Comparison of ENCODE assay signal across 20 mouse cellular contexts in genomic region chr17:13674695-13675306, GRCm38 (mm10).
A peak's percentile ranks its signal among the peaks of the same experiment; 100 is the strongest.
DNase-seq lines count a peak whose midpoint lies in the region; TF ChIP-seq lines count a peak whose summit lies in the region.
"Had no signal": no experiment of that assay in that cellular context is flagged by ENCODE, and none has a peak within 500 bp of the region (broad histone marks: within the 10 kb centered on the region; RNA-seq: fewer than 3 reads in every experiment).

No protein-coding gene starts in this region.

- intact Hi-C loops in heart, adult 2 months (cut with DNase I): no loop called here

- H3K4me1 ChIP-seq in heart, adult 2 months (ENCODE audit: control insufficient read depth, insufficient read depth, low read length): peaks cover 7% of the 10 kb centered on the region

- DNase-seq in heart, adult 2 months: no peak
- no peak for DNase-seq in heart, postnatal 4 days
- DNase-seq in kidney, adult 8-10 months: peak; percentile 47 to 50
- no peak for DNase-seq in kidney, adult 18-20 months
- peak; percentile 41 for DNase-seq in thymus, postnatal 0 days (ENCODE audit: low spot score)
- DNase-seq in thymus, postnatal 4 days: no peak
- no peak for DNase-seq in layer of hippocampus, postnatal 36 days
- DNase-seq: adrenal gland, adult 2 months; adrenal gland, postnatal 25 days; cerebellum, adult 18-20 months; cerebellum, adult 9-11 months; cerebellum, postnatal 36 days; heart, postnatal 10 days had no signal

- no peak for TF ChIP-seq EP300 in heart, adult 2 months (IDR thresholded peaks at IDR 0.05; ENCODE audit: insufficient read depth, low read depth, low read length)

- H3K4me2 ChIP-seq in myocyte (ENCODE audit: low read depth): peak overlapping the region; percentile 21
- H3K4me2 ChIP-seq: heart, embryonic 13.5 days; hindbrain, embryonic 14.5 days had no signal

- H3K27ac ChIP-seq in heart, adult 2 months: peak overlapping the region; percentile 6; the same call in 1 of the 2 replicates
- H3K27ac ChIP-seq: embryonic facial prominence, embryonic 10.5 days; heart, embryonic 13.5 days; hindbrain, embryonic 14.5 days had no signal

- TF ChIP-seq CTCF in heart, adult 2 months (IDR thresholded peaks at IDR 0.05): no peak

- H3K79me2 ChIP-seq in heart, adult 2 months (replicated peaks; ENCODE audit: control insufficient read depth, insufficient read depth, low read length): no peaks in the 10 kb centered on the region
- H3K79me2 ChIP-seq in myocyte (ENCODE audit: control insufficient read depth, insufficient read depth): no peaks in the 10 kb centered on the region

- no peak overlapping the region for H3ac ChIP-seq in myocyte (ENCODE audit: control insufficient read depth, insufficient read length)

- WGBS in heart, adult 2 months: 65% methylated on average over 6 of the region's 6 CpGs

- no peak overlapping the region for H3K9ac ChIP-seq in heart, adult 2 months (ENCODE audit: low read depth, low read length)
- H3K9ac ChIP-seq: heart, embryonic 13.5 days; hindbrain, embryonic 14.5 days had no signal

- no peak overlapping the region for H3K4me3 ChIP-seq in heart, adult 2 months
- no peak overlapping the region for H3K4me3 ChIP-seq in myocyte
- H3K4me3 ChIP-seq: embryonic facial prominence, embryonic 10.5 days; heart, embryonic 13.5 days; hindbrain, embryonic 10.5 days had no signal

- H3K27me3 ChIP-seq in heart, adult 2 months (ENCODE audit: control insufficient read depth, insufficient read depth, low read length): no peaks in the 10 kb centered on the region
- H3K27me3 ChIP-seq in myocyte (ENCODE audit: control insufficient read depth, insufficient read depth, insufficient read length): no peaks in the 10 kb centered on the region
- H3K27me3 ChIP-seq: CH12.LX; heart, embryonic 13.5 days; Patski had no signal

- TF ChIP-seq POLR2A in heart, adult 2 months (IDR thresholded peaks at IDR 0.05; ENCODE audit: insufficient read depth, low read depth, low read length): no peak
- no peak for TF ChIP-seq POLR2A in myocyte (IDR thresholded peaks at IDR 0.05; ENCODE audit: insufficient read length, low read depth)

- peaks cover 2% of the 10 kb centered on the region; the same call in 1 of the 2 replicates for H3K36me3 ChIP-seq in heart, adult 2 months (ENCODE audit: control insufficient read depth, insufficient read depth, low read length)
- no peaks in the 10 kb centered on the region for H3K36me3 ChIP-seq in myocyte (ENCODE audit: control insufficient read depth, insufficient read depth)
- H3K36me3 ChIP-seq: embryonic facial prominence, embryonic 10.5 days; heart, embryonic 13.5 days; hindbrain, embryonic 10.5 days had no signal

TF ChIP-seq in myocyte, 11 proteins besides CTCF, POLR2A, EP300 and RAD21:
- TF ChIP-seq MYOG (IDR thresholded peaks at IDR 0.05; ENCODE audit: control insufficient read depth in 1 of 3, insufficient read depth in 1 of 3, insufficient read length in 2 of 3, low read depth in 2 of 3): peak; percentile 10 to 80 (median 39)
- TF ChIP-seq TCF12 (IDR thresholded peaks at IDR 0.05; ENCODE audit: insufficient read depth, poor library complexity, severe bottlenecking): peak; percentile 70
- peak in 2 of 3 experiments; percentile 73 to 79 for TF ChIP-seq MYOD1 (IDR thresholded peaks at IDR 0.05; ENCODE audit: control insufficient read depth in 1 of 3, insufficient read length in 2 of 3, low read depth in 2 of 3)
- TF ChIP-seq SRF (IDR thresholded peaks at IDR 0.05; ENCODE audit: control insufficient read depth, insufficient read length, low read depth): no peak
- TF ChIP-seq TCF3 (IDR thresholded peaks at IDR 0.05; ENCODE audit: insufficient read length, low read depth): peak; percentile 63
- TF ChIP-seq MAX (IDR thresholded peaks at IDR 0.05; ENCODE audit: low read depth): no peak
- no peak for TF ChIP-seq USF1 (IDR thresholded peaks at IDR 0.05; ENCODE audit: low read depth)

Comparison
In these comparisons a context has a peak if more than half of its experiments do, and no peak if none do; other contexts are left out.
1. DNase-seq: peak in kidney, adult 8-10 months (2 of 2) and thymus, postnatal 0 days (single experiment); none in heart, adult 2 months (0 of 2), heart, postnatal 4 days (single experiment), kidney, adult 18-20 months (single experiment), thymus, postnatal 4 days (single experiment) and layer of hippocampus, postnatal 36 days (0 of 2).